Mouse (Mus musculus) limb, embryonic 11.5 days (tissue): Measurements from ENCODE around the gene Sept11. TPM values are rescaled to one million over a fixed set of nuclear protein-coding genes. Genes with fewer than 3 reads are reported as not detected.

Source experiments
- ATAC-seq: fragments of 200-750 bp; cut with Nextera tagmentation; 2 replicates; pipeline ENCODE4 v1.8.0; 2017; ENCODE audit warnings: low read depth; ENCODE audit not compliant: insufficient number of reproducible peaks, low FRiP score, low TSS enrichment
- DNase-seq: peaks from one replicate; pipeline ENCODE4 v3.0.0-alpha.2; 2015; ENCODE audit warnings: low spot score
- H3K27ac ChIP-seq: fragments of 300-500 bp; sonication (generic); replicated peaks from 2 replicates; pipeline ENCODE4 v1.5.1; 2014; ENCODE audit warnings: low read depth, mild to moderate bottlenecking, low read length
- H3K27me3 ChIP-seq: fragments of 300-500 bp; sonication (generic); 2 replicates; pipeline ENCODE4 v1.6.1; 2014; ENCODE audit warnings: mild to moderate bottlenecking, low read length, mixed read lengths; ENCODE audit not compliant: control insufficient read depth, insufficient read depth
- H3K36me3 ChIP-seq: fragments of 300-500 bp; sonication (generic); 2 replicates; pipeline ENCODE4 v1.6.1; 2014; ENCODE audit warnings: mild to moderate bottlenecking, low read length, moderate library complexity, mixed read lengths; ENCODE audit not compliant: control insufficient read depth, insufficient read depth
- H3K4me1 ChIP-seq: fragments of 300-500 bp; sonication (generic); 2 replicates; pipeline ENCODE4 v1.6.1; 2014; ENCODE audit warnings: low read length, mixed read lengths; ENCODE audit not compliant: control insufficient read depth, insufficient read depth
- H3K4me2 ChIP-seq: fragments of 300-500 bp; sonication (generic); 2 replicates; pipeline ENCODE4 v1.6.1; 2014; ENCODE audit warnings: low read depth, mild to moderate bottlenecking, moderate library complexity; ENCODE audit not compliant: severe bottlenecking
- H3K4me3 ChIP-seq: fragments of 300-500 bp; sonication (generic); 2 replicates; pipeline ENCODE4 v1.5.1; 2014; ENCODE audit warnings: low read depth, low read length
- H3K9ac ChIP-seq: fragments of 300-500 bp; sonication (generic); 2 replicates; pipeline ENCODE4 v1.6.1; 2014; ENCODE audit warnings: mild to moderate bottlenecking, low read length
- H3K9me3 ChIP-seq: fragments of 300-500 bp; sonication (generic); 2 replicates; pipeline ENCODE4 v1.6.1; 2016; ENCODE audit warnings: low read length; ENCODE audit not compliant: control insufficient read depth
- WGBS: fragments of 180-500 bp; shearing (Covaris S2); extraction: QIAGEN DNeasy Blood & Tissue Kit; methylation state at CpG from one replicate; pipeline ENCODE4 v1.1.7; 2014; 5-methylcytosine and 5-hydroxymethylcytosine counted together
- polyA plus RNA-seq: library from polyadenylated mRNA; unstranded; fragments of >200 nt; fragmentation: Nextera tagmentation; extraction: Ambion mirVana; gene quantifications from 2 replicates; pipeline ENCODE4 v1.2.1, GENCODE M21; 2014

The Sept11 gene
- polyA plus RNA-seq, 1 experiment from 2014 or later, result 276 TPM

DNA sequence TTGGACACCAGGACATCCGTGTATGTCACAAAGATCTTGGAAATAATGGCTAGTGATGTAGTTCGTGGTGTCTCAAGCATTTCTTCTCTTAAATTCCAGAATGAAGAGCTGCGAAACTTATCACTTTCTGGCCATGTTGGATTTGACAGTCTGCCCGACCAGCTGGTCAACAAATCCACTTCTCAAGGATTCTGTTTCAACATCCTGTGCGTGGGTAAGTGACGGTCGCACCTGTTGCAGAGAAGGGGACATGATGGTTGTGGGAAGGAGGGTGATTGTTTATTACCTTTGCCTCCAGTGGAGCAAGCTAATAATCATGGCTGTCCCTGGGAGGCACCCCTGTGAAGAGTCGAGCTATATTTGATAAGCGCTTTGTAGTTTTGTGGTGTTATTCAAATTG lies 46.1 kb downstream of the Sept11 start:
- peaks cover 8% of the 10 kb centered on the region for H3K36me3 ChIP-seq
- DNase-seq (no peak), ATAC-seq (no peak)
- no peaks in the 10 kb centered on the region for H3K27me3 ChIP-seq
- H3K4me3 ChIP-seq, result no peak overlapping the region
- no peak overlapping the region for H3K27ac ChIP-seq
- no peak overlapping the region for H3K9ac ChIP-seq
- H3K4me2 ChIP-seq, result no peak overlapping the region
- 92% methylated on average over 9 of the region's 9 CpGs for WGBS
- H3K9me3 ChIP-seq, result no peaks in the 10 kb centered on the region
- peaks cover 25% of the 10 kb centered on the region; the same call in 1 of the 2 replicates for H3K4me1 ChIP-seq

DNA sequence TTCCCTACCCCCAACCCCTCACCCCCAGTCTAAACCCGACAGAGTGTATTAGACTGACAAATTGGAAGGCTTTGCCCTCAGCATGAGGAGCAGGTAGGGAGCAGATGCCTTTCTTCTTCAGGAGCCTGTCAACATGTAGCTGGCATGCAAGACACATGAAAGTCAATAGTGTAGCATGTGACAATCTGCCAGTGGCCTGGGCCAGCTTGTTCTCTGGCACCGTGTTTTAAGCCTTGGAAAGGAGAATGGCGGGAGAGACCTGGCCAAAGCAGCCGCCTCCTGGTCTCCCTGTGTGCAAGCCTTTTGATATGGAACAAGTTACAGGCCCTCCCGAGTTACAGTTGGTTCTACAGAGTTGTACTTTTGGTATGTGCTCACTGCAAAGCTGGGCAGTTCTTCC lies 47.5 kb downstream of the Sept11 start:
- no peak for DNase-seq
- WGBS, result 83% methylated on average over 5 of the region's 5 CpGs
- no peak overlapping the region for H3K4me2 ChIP-seq
- no peak overlapping the region for H3K9ac ChIP-seq
- no peak overlapping the region for H3K4me3 ChIP-seq
- no peaks in the 10 kb centered on the region for H3K27me3 ChIP-seq
- ATAC-seq, result no peak
- H3K9me3 ChIP-seq, result no peaks in the 10 kb centered on the region
- H3K27ac ChIP-seq, result no peak overlapping the region
- peaks cover 8% of the 10 kb centered on the region for H3K36me3 ChIP-seq
- peaks cover 19% of the 10 kb centered on the region for H3K4me1 ChIP-seq

DNA sequence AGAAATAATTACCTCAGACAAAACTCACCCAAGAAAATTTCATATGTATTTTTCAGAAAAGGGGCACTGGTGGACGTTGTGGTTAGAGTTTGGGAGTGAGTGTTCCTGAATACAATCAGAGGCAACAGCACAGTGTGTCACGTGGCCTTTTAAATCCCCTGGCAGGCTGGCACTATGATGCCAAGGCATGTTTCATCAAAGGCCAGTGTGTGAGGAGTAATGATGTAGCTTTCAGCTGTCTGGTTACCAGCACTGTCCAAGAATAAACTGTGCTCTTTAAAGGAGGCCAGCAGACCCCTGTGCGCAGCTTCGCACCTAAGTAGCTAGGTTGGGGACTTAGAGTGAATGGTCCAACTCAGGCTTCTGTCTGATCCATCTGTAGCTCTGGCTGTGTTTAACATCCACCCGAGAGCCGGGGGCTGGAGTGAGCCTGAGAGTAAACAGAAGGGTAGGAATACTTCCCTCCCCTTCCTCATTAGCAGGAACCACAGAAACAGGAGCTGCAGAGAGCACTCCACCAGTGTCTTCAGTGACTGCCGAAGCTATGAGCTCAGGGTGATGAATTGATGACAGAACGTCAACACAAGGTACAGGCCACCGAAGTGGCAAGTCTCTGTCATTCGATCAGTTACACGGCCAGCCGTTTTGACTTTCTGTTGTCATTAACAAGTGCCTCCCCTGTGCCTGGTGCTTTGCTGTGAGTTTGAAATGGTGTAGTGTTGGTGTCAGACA lies 50.3 kb downstream of the Sept11 start:
- DNase-seq (no peak), ATAC-seq (no peak)
- H3K4me3 ChIP-seq, result no peak overlapping the region
- peaks cover 8% of the 10 kb centered on the region for H3K36me3 ChIP-seq
- H3K9ac ChIP-seq, result no peak overlapping the region
- H3K4me2 ChIP-seq, result no peak overlapping the region
- WGBS, result 53% methylated on average over 12 of the region's 12 CpGs
- no peaks in the 10 kb centered on the region for H3K27me3 ChIP-seq
- H3K27ac ChIP-seq, result no peak overlapping the region
- no peaks in the 10 kb centered on the region for H3K9me3 ChIP-seq
- H3K4me1 ChIP-seq, result peaks cover 7% of the 10 kb centered on the region

DNA sequence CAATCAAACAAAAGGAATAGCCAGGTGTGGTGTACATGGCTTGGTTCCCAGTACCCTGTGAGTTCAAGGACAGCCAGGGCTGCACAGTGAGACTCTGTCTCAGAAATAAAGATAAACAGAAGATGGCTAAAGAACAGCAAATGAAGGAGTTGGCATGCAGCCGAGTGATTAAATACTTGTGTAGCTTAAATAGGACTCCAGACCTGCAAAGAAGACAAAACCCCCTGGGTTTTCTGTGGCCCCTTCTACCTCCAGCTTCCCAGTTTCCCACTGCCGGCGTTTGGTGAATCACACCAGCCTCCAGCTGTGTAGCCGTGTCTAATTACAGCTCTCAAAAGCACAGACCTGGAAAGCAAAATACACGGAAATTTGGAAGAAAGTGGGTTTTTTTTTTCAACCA lies 51.6 kb downstream of the Sept11 start:
- no peak overlapping the region for H3K27ac ChIP-seq
- no peak overlapping the region for H3K9ac ChIP-seq
- no peak overlapping the region for H3K4me2 ChIP-seq
- H3K4me3 ChIP-seq, result no peak overlapping the region
- H3K9me3 ChIP-seq, result no peaks in the 10 kb centered on the region
- H3K36me3 ChIP-seq, result peaks cover 8% of the 10 kb centered on the region
- no peaks in the 10 kb centered on the region for H3K27me3 ChIP-seq
- 31% methylated on average over 5 of the region's 5 CpGs for WGBS
- no peak for DNase-seq
- ATAC-seq, result no peak
- H3K4me1 ChIP-seq, result peaks cover 7% of the 10 kb centered on the region

DNA sequence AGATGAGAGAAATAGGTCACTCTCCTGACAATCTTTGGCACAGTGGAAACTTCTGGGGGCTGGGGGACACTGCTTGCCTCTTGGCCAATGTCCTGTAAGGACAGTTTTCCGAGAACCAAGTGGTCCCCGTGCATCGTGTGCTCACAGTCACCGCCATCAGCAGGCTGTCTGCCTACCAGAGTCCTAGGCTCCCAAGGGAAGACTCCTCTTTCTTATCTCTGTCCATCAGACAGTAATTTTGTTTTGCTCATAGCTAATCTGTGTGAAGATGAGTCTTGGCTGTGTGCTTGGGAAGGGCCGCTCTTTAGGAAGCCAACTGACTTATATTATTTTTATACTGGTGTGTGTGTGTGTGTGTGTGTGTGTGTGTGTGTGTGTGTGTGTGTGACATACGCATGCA lies 52.3 kb downstream of the Sept11 start:
- ATAC-seq, result no peak
- Histone ChIP-seq H3K27me3 (no peaks in the 10 kb centered on the region), H3K4me1 (peaks cover 7% of the 10 kb centered on the region), H3K27ac (no peak overlapping the region), H3K36me3 (peaks cover 4% of the 10 kb centered on the region), H3K9ac (no peak overlapping the region), H3K9me3 (no peaks in the 10 kb centered on the region), H3K4me3 (no peak overlapping the region), H3K4me2 (no peak overlapping the region)
- WGBS, result 87% methylated on average over 6 of the region's 6 CpGs
- no peak for DNase-seq

DNA sequence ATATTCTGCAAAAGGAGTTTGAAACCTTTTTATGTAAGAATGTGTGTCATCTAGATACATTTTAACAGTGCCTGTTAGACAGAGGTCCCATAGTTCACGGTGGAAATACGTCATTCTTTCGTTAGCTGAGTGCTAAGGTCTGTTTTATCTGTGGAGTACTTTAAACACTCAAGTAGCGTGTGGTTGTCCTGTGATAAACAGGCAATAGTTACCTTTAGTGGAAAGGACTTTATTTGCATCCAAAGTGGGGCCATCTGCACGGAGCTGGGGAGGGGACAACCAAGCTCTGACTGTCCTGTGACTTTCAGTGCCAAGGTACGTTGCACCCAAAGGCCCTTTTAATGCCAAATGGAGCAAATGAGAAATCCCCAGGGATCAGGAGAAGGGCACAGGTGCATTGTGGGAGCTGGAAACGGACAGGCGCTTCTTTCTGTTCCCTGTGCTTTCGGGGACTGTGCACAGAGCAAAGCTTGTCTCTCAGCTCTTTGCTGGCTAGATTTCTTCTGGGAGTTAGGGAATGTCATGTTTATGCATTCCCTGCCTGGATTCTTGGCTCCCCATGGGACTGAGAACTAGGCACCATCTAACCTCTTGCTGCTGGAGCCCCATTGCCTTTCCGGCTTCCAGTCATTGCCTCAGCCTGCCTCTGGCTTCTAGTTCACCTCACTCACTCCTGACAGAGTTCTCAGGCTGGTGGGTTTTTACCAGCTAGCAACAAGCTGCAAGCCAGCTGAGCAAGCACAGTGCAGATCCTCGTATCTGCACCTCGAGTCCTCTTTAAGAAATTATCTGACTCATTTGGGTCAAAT lies 56.9 kb downstream of the Sept11 start:
- Histone ChIP-seq H3K36me3 (peaks cover 4% of the 10 kb centered on the region), H3K27ac (no peak overlapping the region), H3K27me3 (no peaks in the 10 kb centered on the region), H3K9ac (no peak overlapping the region), H3K4me1 (peaks cover 3% of the 10 kb centered on the region; the same call in 1 of the 2 replicates), H3K4me2 (no peak overlapping the region), H3K9me3 (no peaks in the 10 kb centered on the region), H3K4me3 (no peak overlapping the region)
- ATAC-seq (no peak), DNase-seq (no peak)
- 91% methylated on average over 12 of the region's 12 CpGs for WGBS

DNA sequence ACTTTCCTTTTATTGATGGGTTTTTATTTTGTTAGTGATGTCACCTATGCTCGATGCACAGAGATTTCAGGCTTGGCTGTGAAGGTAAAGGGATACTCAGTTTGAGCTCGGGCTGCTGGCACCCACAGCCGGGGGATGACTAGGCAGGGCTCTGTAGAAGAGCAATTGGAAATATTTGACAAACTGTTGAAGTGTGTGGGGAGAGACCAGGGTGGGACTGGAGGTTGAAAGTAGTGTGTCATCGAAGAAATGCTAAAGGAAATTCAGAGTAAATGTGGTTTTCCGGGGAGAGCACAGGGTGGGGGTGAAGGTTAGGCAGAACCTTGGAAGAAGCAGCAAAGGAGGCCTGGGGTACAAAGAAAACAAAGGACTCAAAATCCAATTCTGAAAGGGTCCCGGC lies 58.7 kb downstream of the Sept11 start:
- 92% methylated on average over 6 of the region's 6 CpGs for WGBS
- Histone ChIP-seq H3K27me3 (no peaks in the 10 kb centered on the region), H3K4me1 (no peaks in the 10 kb centered on the region), H3K4me2 (no peak overlapping the region), H3K27ac (no peak overlapping the region), H3K9ac (no peak overlapping the region), H3K9me3 (no peaks in the 10 kb centered on the region), H3K4me3 (no peak overlapping the region), H3K36me3 (peaks cover 10% of the 10 kb centered on the region)
- ATAC-seq (no peak), DNase-seq (no peak)

DNA sequence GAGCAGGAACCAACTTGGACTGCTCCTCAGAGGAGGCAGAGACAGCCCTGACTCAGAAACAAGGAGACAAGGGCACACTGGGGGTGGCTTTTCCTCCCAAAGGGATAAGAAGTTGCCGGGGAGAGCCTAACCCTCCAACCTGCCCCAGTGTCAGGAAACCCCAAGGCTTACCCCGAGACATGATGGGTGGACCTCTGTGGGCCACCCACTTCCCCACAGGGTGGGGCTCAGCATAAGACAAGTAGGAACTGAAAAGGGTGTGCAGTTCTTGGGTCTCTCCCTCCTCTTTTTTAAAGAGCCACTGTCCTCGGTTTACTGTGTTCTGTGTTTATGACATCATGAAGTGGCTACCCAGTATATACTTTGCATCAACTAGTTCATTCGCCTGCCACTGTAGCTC lies 59.2 kb downstream of the Sept11 start:
- peaks cover 10% of the 10 kb centered on the region for H3K36me3 ChIP-seq
- no peak overlapping the region for H3K9ac ChIP-seq
- H3K4me1 ChIP-seq, result no peaks in the 10 kb centered on the region
- H3K27ac ChIP-seq, result no peak overlapping the region
- no peak for DNase-seq
- no peak overlapping the region for H3K4me2 ChIP-seq
- H3K4me3 ChIP-seq, result no peak overlapping the region
- WGBS, result 83% methylated on average over 4 of the region's 4 CpGs
- H3K9me3 ChIP-seq, result no peaks in the 10 kb centered on the region
- no peak for ATAC-seq
- H3K27me3 ChIP-seq, result no peaks in the 10 kb centered on the region
